Mouse (Mus musculus) testis, postnatal 10 days (tissue): ENCODE measurements around the gene Peak1.

Experiments
- DNase-seq: peaks from one replicate; pipeline ENCODE4 v3.0.0; 2021; ENCODE audit warnings: low spot score

Gene Peak1

DNA sequence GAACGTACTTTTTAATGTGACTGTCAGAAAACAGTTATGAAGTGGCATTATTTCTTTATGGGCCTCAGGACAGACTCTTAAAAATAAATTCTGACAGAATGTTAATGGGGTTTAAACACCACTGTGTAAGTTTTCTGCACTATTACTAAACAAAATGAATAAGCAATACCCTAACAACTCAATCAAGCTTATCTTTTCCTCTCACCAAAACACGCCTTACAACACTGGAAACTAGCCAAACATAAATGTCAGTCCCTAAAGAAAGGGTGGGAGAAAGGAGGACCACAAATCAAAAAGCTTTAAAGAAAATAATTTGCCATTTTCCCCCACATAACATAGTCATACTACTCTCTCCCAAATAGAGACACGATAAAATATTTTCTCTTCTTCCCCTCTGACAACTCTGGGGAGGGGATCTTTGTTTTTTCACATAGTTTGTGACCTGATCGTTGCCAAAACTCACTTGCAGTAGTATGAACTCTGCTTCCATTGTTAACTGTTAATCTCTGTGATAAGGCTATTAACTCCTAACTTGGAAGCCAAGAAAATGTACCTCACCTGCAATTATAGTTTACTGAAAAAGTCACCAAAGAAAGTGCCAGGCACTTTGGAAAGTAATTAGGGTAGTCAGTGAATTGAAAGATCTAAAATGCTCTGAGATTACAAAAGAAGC, 1.8 kb downstream of the Peak1 start:
- no peak for DNase-seq

DNA sequence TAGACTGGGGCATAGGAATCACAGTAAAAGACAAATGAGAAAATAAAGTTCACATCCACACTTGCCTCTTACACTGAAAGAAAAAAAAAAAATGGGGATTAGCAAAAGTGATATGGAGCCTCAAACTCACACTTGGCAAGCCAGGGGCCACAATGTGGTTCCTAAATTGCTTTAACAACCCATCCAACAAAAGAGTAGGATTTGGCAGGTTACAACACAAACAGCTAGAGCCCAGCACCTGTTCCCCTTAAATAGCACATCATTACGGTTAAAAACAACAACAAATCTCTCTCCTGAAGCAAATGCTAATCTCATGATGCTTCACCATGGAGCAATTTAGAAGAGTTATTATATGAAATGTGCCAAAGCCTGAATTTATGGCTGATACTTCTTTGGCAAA, 2.5 kb downstream of the Peak1 start:
- DNase-seq, result no peak

DNA sequence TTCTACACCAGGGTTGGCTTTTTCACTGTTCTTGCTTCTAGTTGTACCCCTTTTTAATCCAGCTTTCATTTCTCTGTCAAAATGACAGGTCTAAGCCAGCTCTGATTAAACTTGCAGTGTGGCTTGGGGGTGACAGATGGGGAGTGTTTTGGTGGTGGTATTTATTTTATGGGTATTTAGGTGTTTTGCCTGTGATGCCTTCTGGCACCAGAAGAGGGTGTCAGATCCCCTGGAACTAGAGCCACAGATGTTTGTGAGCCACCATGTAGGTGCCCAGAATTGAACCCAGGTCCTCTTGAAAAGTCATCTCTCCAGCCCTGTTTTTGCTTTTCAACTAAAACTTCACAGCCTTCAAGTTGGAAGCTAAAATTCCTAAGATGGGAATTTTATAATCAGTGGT, 3.5 kb downstream of the Peak1 start:
- no peak for DNase-seq

DNA sequence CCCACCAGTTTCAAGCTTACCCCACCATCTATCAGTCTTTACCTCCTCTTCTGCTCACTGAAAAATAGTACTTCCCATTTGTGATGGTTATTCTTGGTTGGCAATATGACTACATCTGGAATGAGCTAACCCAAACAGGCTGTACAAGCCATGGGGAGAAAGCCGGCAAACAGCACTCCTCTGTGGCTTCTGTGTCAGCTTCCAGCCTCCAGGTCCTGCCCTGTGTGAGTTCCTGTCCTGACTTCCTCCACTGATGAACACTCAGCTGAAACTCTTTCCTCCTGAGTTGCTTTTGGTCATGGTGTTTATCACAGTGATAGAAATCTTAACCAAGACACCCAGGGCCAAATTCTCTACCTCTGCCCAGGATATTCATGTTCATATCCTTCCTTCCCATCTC, 5.2 kb downstream of the Peak1 start:
- no peak for DNase-seq

DNA sequence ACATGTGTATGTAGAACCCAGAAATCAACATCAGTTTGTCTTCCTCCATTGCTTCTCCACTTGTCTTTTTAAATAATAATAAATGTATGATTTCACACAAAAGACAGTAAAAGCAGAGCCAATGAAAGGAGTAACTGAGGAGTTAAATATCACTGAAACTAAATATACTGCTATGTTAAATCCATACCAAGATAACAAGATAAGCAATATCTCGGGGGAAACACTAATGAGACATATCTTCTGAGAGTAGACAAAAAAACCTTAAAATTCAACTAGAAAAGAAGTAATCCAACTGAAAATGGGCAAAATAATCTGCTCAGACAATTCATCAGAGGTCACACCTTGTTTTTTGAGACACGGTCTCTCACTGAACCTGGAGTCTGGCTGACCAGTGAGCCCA, 7.9 kb downstream of the Peak1 start:
- no peak for DNase-seq

DNA sequence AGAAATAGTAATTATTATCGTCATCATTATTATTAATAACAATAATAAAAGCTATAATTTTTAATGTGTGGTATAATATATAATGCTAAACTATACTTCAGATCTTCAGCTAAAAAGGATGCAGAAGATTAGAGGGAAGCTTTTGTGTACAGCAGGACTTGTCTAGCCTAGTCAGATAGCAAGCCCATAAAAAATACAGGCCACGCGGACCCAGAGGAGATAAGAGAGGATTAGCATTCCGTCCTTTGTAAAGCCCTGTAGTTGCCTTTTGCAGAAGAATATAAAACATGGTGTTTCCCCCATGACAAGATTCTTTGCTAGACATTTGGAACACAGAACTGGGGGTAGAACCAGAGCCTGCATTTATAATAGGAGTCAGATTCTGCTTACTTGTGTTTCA, 13.2 kb downstream of the Peak1 start:
- no peak for DNase-seq

DNA sequence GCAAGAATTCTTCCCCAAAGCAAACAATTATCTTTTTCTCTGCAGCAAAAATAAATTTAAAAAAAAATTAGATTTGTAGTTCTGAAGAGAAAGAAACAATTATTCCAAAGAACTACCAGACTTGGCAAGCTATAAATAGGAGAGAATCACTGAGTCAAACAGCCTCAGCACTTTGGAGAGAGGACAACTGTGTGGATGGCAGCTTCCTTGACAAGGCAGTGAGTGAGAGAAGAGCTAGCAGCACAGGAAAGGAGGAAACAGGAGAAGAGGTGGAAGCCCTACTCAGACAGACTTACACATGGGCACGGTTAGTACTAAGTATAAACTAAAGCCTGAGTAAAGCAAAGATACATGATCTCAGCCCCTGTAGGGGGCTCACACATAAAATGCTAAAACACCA, 21.6 kb downstream of the Peak1 start:
- no peak for DNase-seq

DNA sequence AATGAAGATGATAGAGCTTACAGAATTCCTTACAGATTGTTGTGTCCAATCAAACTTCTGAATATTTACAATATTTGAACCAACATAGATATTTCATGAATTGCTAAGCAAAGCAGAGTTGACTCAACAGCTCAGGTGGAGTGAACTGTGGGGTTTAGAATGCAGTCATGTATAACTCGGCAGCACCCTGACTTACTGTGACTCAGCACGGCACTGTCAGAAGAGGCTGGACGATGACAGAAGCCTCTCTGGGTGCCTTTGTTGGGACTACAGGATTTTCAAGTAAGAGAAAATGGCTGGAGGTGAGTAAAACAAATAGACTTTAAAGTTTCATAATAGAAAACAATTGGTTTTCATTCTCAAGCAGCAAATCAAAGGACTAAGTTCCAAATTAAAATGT, 25.0 kb downstream of the Peak1 start:
- DNase-seq, result no peak

DNA sequence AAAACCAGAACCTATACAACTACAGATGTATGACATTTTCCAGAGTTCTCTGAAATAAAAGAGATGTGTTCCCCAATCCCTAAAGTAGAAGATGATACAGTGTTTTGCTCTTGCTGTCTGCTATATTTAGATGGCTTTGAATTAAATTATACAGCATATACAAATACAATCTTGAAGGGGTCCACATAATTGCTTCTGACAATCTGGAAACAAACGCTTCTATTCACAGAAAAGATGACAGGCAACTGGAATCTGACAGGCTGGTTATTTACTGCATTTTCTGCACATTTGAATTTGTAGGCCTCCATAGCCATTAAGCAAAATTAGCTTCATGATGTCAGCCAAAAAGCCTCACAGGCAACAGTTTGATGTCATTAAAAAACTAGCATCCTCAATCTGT, 35.1 kb downstream of the Peak1 start:
- DNase-seq, result no peak

DNA sequence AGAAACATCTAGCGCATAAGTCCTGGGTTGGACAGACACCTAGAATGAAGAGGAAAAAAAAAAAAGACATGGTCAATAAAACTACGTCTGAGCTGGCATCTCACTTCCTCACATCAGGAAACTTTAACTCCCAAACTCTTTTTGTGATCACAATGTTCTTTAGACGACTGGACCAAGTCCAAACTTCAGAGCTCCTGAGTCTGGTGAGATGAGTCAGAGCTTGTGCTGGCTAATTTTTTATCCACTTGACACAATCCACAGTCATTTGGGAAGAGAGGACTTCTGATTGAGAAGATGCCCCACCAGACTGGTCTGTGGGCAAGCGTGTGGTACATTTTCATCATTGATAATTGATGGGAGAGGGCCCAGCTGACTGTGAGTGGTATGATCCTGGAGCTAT, 43.5 kb downstream of the Peak1 start:
- DNase-seq, result no peak

DNA sequence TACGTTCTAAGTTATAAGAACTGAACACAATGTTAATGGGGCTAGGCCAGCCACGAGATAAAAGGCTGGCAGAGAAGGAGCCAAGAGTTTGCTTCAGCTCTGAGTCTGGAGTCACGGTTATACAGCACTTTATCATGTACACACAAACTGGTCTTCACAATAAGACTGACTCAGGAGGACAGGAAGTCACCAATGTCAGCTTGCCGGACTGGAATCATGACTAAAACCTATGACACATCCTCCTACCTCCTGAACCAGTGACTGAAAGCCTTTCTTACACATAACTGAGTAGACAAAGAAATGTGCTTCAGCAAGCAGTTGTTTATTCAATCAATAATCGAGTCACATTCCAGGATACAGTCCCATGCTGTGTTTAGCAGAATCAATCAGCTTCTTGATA, 47.2 kb downstream of the Peak1 start:
- DNase-seq, result no peak

DNA sequence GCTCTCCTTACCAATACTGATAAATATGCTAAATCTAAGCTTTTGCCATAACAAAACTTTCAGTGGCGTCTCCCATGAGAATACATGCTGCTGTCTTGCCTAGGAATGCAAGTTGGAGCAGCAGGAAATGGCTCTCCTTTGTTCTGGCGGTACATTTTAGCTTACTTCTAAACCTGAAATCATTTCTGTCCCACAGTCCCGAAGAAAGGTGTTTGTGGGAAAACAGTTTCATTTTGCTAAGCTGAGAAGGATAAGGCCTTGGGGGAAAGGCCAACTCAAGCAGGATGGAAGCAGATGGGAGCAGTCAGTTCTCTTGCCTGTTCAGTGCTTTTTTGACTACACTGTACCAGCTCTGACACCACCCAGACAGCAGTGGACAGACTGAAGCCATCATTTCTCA, 49.1 kb downstream of the Peak1 start:
- no peak for DNase-seq

DNA sequence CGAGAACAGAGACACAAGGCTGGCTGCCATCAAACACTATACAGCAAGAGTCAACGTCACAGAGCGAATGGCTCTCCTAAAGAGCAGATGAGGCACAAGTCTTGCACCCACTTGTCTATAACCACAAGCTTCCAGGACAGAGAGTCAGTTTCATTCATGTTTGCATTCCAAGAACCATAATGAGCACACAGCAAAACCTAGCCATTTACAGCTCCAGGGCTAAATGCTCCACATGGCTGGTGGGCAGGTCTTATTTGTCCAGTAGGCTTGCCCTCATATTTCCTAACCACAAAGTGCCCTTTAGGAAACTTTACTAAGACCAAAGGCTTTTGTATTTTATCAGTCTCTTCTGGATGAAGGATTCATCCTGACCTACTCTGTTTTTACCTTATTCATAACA, 54.6 kb downstream of the Peak1 start:
- no peak for DNase-seq

DNA sequence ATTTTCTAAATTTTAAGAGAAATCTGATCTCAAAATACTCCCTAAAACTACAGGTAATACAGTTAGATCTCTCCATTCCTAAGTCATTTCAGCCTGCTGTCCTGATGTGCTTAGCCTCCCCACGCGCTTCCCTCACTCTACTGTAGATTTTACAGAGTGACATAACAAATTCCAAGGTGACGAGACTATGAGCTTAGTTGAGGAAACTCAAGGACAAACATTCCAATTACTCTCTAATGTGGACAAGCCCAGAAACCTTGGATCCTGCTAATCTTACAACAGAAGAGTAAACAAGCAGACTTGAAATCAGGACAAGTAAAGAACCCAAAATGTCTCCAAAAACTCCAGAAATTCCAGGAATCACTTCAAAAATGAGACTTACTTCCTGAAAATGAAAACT, 58.6 kb downstream of the Peak1 start:
- no peak for DNase-seq

DNA sequence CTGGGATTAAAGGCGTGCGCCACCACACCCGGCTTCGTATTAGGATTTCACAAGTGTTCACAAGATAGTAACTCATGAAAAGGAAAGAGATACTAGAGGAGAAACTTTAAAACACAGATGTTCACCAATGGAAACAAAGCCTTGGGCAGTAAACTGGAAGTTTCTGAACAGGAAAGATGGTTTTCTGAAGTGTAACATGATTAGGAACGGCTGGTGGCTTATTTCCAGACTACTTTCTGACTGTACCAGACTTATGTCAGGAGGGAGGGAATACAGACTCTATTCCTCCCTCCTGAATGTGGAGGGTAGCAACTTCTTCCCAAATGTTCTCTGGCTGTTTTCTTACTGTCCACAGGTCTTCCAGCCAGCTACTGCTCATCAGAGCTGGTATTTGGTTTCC, 62.7 kb downstream of the Peak1 start:
- no peak for DNase-seq

DNA sequence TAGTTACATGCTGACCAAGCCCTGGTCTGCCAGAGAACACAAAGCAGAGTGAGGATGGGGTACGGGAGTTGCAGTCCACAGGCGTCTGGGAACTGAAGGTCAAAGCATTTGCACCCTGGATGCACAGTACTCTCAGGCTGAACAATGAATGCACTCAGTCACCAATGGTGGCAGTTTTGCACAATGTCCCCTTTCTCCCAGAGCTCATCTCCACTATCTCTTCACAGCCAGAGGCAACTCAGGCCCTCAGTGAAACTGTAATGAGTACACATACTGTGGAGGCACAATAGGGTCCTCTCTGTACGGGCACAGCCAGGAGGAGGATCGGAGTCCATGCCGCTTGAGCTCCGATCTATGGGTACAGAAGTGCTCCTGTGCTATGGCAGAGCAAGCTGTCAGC, 71.5 kb downstream of the Peak1 start:
- no peak for DNase-seq

DNA sequence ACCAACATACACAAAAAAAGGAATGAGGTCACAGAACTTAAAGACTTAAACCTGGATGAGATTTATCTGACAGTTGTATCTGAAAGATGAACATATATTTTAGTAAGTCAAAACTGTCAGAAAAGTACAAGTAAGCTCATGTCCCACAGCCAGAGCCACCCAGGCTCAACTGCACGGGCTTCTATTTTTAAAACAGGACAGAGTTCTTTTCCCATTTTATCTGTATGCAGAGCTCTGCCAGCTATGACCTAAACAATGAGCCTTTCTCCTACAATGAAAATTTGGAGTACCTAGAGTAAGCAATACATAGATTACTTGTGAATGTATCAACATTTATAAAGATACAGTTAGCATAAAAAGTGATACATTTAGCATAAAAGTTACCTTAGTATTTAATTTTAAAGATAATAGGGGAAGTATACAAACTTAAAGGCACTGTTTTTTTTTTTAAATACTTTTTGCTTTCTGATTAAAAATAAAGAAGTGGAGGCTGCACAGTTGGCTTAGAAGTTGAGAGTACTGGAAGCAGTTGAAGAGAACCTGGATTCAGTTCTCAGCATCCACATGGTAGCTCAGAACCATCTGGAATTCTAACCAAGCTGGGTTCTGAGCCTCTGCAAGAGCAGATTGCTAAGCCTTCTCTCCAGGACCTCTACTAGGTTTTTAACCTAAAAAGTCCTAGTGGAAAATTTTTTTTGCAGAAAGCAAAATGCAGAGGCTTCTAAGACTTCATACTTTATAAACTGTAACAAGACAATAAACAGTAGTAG, 78.3 kb downstream of the Peak1 start:
- no peak for DNase-seq

DNA sequence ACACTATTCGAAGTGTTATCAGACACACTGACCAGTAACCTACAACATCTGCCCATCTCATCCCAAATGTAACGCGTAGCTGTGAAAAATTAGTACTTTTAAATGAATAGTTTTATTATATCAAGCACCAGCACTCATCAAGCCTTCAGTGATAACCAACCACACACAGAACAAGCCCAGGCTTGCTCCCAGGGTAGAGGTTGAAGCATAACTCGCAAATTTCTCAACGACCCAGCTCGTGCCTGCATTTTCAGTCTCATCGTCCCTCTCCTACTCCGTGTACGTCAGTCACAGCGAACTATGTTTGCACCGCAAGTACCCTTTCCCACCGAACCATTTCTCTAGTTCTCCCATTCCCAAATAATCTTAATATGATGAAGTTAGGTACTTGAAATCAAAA, 83.5 kb downstream of the Peak1 start:
- no peak for DNase-seq

DNA sequence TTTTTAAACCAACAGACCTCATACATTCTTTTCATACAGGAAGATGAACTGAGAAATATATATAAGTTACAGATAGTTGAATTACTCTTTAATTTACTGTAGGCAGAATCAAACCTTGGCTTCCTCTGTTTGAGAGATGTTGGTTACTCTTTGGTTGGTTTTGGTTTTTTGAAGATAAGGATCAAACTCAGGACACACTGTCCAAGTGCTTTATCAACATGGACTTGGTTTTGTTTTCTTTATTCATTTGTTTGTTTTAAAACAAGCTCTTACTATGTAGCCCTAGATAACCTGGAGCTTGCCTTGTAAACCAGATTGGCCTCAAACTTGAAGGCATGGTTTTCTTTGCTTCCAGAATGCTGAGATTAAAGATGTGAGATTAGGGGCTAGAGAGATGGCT, 85.1 kb downstream of the Peak1 start:
- DNase-seq, result no peak

DNA sequence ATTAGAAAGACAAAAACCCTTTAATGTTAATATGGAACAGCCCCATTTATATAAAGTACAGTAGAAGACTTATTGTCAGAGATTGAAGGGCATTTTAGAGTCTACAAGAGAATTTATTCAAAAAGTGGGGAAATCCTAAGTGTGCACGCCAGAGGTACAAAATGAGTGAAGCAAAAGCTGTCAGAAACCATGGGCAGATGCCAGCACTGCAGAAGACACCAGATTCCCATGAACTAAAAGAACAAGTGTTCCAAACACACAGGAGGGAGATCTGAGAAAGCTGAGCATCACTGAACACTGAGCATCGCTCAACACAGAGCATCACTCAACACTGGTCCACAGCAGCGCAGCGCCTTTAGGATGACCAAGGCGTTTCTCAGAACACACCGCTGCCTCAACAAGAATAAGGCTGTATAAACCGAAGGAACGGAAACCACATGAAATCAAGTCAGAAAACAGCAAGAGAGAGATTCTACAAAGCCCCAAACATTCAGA, 91.3 kb downstream of the Peak1 start:
- no peak for DNase-seq

DNA sequence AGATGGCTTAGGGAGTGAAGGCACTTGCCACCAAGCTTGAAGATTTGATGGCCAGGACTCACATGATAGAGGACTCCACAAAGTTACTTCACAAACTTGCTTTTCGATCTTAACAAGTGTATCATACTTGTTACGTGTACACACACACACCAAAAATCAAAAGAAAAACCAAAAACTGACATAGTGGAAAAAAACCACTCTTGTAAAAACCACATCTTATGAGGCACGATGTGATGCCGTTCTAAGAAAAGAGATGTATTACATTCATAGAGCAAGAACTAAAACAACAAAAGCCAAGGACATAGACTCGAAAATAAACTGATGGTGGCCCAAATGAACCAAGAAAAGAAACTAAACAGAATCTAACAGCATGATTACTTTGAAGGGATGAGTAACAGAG, 92.1 kb downstream of the Peak1 start:
- no peak for DNase-seq

DNA sequence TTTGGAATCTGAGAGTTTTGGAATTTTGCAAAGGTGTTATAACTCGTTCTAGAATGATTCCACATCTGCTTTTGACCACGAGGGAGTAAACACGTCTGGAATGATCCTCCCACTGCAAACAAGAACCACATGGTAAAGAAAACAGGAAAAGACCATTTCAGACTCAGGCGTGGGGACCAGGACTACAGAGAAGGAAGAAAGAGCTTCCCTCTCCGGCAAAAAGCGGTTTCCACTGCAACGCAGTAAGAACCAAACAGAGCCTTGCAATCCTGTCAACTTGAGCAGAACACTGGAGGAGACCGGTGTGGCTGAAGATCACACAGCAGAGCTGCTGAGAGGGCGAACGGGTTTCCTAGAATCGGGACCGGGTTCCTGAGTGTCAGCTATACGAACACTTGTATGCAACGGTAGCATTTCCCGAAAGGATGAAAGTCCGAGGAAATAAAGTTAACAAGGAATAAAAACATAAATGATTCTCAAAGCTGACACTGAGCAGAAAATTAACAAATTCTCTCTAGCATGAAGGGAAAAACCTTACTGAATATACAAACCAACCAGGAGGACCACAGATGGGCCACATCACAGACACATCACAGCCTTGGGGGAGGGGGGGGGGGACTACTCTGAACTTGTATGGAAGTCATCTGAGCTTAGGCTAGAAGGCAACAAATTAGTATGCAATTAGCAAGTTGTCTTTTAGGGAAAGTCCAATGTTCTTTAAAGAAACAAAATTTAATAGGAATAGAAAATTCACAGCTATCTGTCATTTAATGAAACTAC, 93.1 kb downstream of the Peak1 start:
- DNase-seq, result no peak

DNA sequence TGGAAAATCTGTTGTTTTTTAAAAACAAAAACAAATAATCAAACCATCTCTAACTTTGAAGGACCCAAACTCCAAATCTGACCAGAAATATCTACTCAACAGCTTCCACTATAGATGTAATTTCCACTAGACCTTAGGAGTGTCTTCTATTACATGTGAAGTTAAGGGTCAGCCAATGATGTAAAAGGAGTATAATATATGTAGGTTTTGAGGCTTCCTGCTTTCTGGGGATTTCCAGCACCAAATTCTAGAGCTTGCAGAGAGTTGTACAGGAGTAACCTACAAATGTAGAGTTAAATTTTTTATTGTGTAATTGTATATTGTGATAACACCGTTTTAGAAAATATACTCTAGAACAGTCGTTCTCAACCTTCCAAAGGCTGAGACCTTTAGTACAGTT, 96.6 kb downstream of the Peak1 start:
- DNase-seq, result no peak
